Mouse (Mus musculus) kidney, adult 2 months (tissue): ENCODE measurements around the gene Mcm5.

Experiments used
- CTCF ChIP-seq: fragments of 200-500 bp; conservative IDR thresholded peaks from 2 replicates; pipeline ENCODE4 v1.5.1; 2011; ENCODE audit warnings: low read depth, mild to moderate bottlenecking, control low read depth, low read length, moderate library complexity, mixed read lengths; ENCODE audit not compliant: insufficient read depth, insufficient read length
- POLR2A ChIP-seq: fragments of 200-500 bp; IDR thresholded peaks from one replicate; pipeline ENCODE4 v1.6.1; 2011; ENCODE audit warnings: low read depth, low read length, control low read depth

- TF ChIP-seq POLR2A (no peak), CTCF (no peak)
Measured at GRCm38 (mm10) chr8:75119747-75120146, 10.4 kb downstream of the Mcm5 start.
